ENCODE assay signal across 8 mouse cellular contexts in genomic region chr1:172205741-172206087, GRCm38 (mm10). TPM values are rescaled to one million over a fixed set of nuclear protein-coding genes. Genes with fewer than 3 reads are reported as not detected.
DNase-seq lines count a peak whose midpoint lies in the region; ATAC-seq lines count a peak whose summit lies in the region.

No protein-coding gene starts in this region.

- no peak for ATAC-seq in heart, embryonic 12.5 days (ENCODE audit: insufficient number of reproducible peaks, low FRiP score)
- ATAC-seq in embryonic facial prominence, embryonic 15.5 days (ENCODE audit: insufficient number of reproducible peaks, low FRiP score, low TSS enrichment, low read depth), result no peak
- ATAC-seq in limb, embryonic 15.5 days (ENCODE audit: insufficient number of reproducible peaks, low FRiP score, low TSS enrichment, low read depth), result no peak

- peaks cover 25% of the 10 kb centered on the region for H3K36me3 ChIP-seq in heart, embryonic 12.5 days
- 0 out of 2 replicates have a peak, but pooled peaks cover 6% of the 10 kb centered on the region for H3K36me3 ChIP-seq in embryonic facial prominence, embryonic 15.5 days
- H3K36me3 ChIP-seq in limb, embryonic 15.5 days, result peaks cover 14% of the 10 kb centered on the region
- H3K36me3 ChIP-seq in splenic B cell, adult 2 months (ENCODE audit: control insufficient read depth, insufficient read depth, low read length, poor library complexity, severe bottlenecking), result no peaks in the 10 kb centered on the region

- WGBS in heart, embryonic 12.5 days, result 15% methylated on average over 3 of the region's 3 CpGs
- WGBS in embryonic facial prominence, embryonic 15.5 days, result 11% methylated on average over 3 of the region's 3 CpGs
- 12% methylated on average over 3 of the region's 3 CpGs for WGBS in limb, embryonic 15.5 days

- H3K9me3 ChIP-seq in heart, embryonic 12.5 days (replicated peaks), result no peaks in the 10 kb centered on the region
- H3K9me3 ChIP-seq in embryonic facial prominence, embryonic 15.5 days (replicated peaks), result no peaks in the 10 kb centered on the region
- no peaks in the 10 kb centered on the region for H3K9me3 ChIP-seq in limb, embryonic 15.5 days

- H3K27ac ChIP-seq in heart, embryonic 12.5 days (ENCODE audit: poor library complexity, severe bottlenecking), result peak overlapping the region; percentile 89
- H3K27ac ChIP-seq in embryonic facial prominence, embryonic 15.5 days (replicated peaks), result peak overlapping the region; percentile 87; the same call in 1 of the 2 replicates
- H3K27ac ChIP-seq in limb, embryonic 15.5 days, result peak overlapping the region; percentile 91

- H3K4me3 ChIP-seq in heart, embryonic 12.5 days, result peak overlapping the region; percentile 84
- H3K4me3 ChIP-seq in embryonic facial prominence, embryonic 15.5 days (replicated peaks), result peak overlapping the region; percentile 64
- H3K4me3 ChIP-seq in limb, embryonic 15.5 days, result peak overlapping the region; percentile 71

- no peak for DNase-seq in heart, adult 8-10 months (ENCODE audit: low spot score)
- peak; percentile 25 to 31 for DNase-seq in CD8-positive naive resting alpha-beta T cell, adult 2 months (ENCODE audit: low read depth in 2 of 2, low spot score in 2 of 2)
- peak; percentile 41 for DNase-seq in splenic B cell, adult 2 months (ENCODE audit: low read depth, low spot score)
- DNase-seq in spleen, adult 12 weeks (ENCODE audit: low spot score), result no peak
- no peak for DNase-seq in adrenal gland, adult (ENCODE audit: inconsistent age in 2 of 2, low spot score in 1 of 2)

- no peaks in the 10 kb centered on the region for H3K27me3 ChIP-seq in heart, embryonic 12.5 days (replicated peaks)
- no peaks in the 10 kb centered on the region for H3K27me3 ChIP-seq in embryonic facial prominence, embryonic 15.5 days
- H3K27me3 ChIP-seq in limb, embryonic 15.5 days, result no peaks in the 10 kb centered on the region
- no peaks in the 10 kb centered on the region for H3K27me3 ChIP-seq in splenic B cell, adult 2 months (ENCODE audit: control insufficient read depth, insufficient read depth, low read length, poor library complexity, severe bottlenecking)

- peak overlapping the region; percentile 96 for H3K9ac ChIP-seq in heart, embryonic 12.5 days
- H3K9ac ChIP-seq in embryonic facial prominence, embryonic 15.5 days, result no peak overlapping the region
- H3K9ac ChIP-seq in limb, embryonic 15.5 days, result peak overlapping the region; percentile 76

- H3K4me1 ChIP-seq in heart, embryonic 12.5 days (replicated peaks), result peaks cover 65% of the 10 kb centered on the region
- peaks cover 65% of the 10 kb centered on the region for H3K4me1 ChIP-seq in embryonic facial prominence, embryonic 15.5 days
- peaks cover 62% of the 10 kb centered on the region for H3K4me1 ChIP-seq in limb, embryonic 15.5 days

- H3K4me2 ChIP-seq in heart, embryonic 12.5 days, result peak overlapping the region; percentile 73
- H3K4me2 ChIP-seq in embryonic facial prominence, embryonic 15.5 days (replicated peaks), result peak overlapping the region; percentile 52
- H3K4me2 ChIP-seq in limb, embryonic 15.5 days, result peak overlapping the region; percentile 67

RNA-seq across cellular contexts. Expression of gene Pea15a, which starts 0.9 kb away (rescaled TPM):
- polyA plus RNA-seq in heart, embryonic 12.5 days (2016; fragmentation: Nextera tagmentation; extraction: Ambion mirVana), result 156 and 164 TPM in 2 replicates
- total RNA-seq in heart, adult 8-10 months (2022), result 10 to 100 TPM; 41.7 to 74.1 (median 60.0) TPM
- polyA plus RNA-seq in embryonic facial prominence, embryonic 15.5 days (2015; fragmentation: Nextera tagmentation; extraction: Ambion mirVana), result 122 and 131 TPM in 2 replicates
- 136 and 153 TPM in 2 replicates for polyA plus RNA-seq in limb, embryonic 15.5 days (2015; fragmentation: Nextera tagmentation; extraction: Ambion mirVana)

RNA-seq across cellular contexts. Expression of gene Casq1, which starts 14.0 kb away (rescaled TPM):
- 182 and 185 TPM in 2 replicates for polyA plus RNA-seq in heart, embryonic 12.5 days (2016; fragmentation: Nextera tagmentation; extraction: Ambion mirVana)
- 1 to 10 TPM; 2.5 to 6.9 (median 3.7) TPM for total RNA-seq in heart, adult 8-10 months (2022)
- 18.9 and 24.6 TPM in 2 replicates for polyA plus RNA-seq in embryonic facial prominence, embryonic 15.5 days (2015; fragmentation: Nextera tagmentation; extraction: Ambion mirVana)
- 18.0 and 55.9 TPM in 2 replicates for polyA plus RNA-seq in limb, embryonic 15.5 days (2015; fragmentation: Nextera tagmentation; extraction: Ambion mirVana)

RNA-seq across cellular contexts. Expression of gene Atp1a4, which starts 52.5 kb away (rescaled TPM):
- polyA plus RNA-seq in heart, embryonic 12.5 days (2016; fragmentation: Nextera tagmentation; extraction: Ambion mirVana), result 0.17 and 0.19 TPM in 2 replicates
- not detected for total RNA-seq in heart, adult 8-10 months (2022)
- polyA plus RNA-seq in embryonic facial prominence, embryonic 15.5 days (2015; fragmentation: Nextera tagmentation; extraction: Ambion mirVana), result not detected in 2 replicates
- not detected in 2 replicates for polyA plus RNA-seq in limb, embryonic 15.5 days (2015; fragmentation: Nextera tagmentation; extraction: Ambion mirVana)

RNA-seq across cellular contexts. Expression of gene Igsf8, which starts 55.7 kb away (rescaled TPM):
- 24.0 and 26.1 TPM in 2 replicates for polyA plus RNA-seq in heart, embryonic 12.5 days (2016; fragmentation: Nextera tagmentation; extraction: Ambion mirVana)
- 10 to 100 TPM in 3 of 4 experiments, 1 to 10 TPM in 1; 9.8 to 12.2 (median 11.5) TPM for total RNA-seq in heart, adult 8-10 months (2022)
- polyA plus RNA-seq in embryonic facial prominence, embryonic 15.5 days (2015; fragmentation: Nextera tagmentation; extraction: Ambion mirVana), result 71.9 and 73.4 TPM in 2 replicates
- 51.4 and 62.7 TPM in 2 replicates for polyA plus RNA-seq in limb, embryonic 15.5 days (2015; fragmentation: Nextera tagmentation; extraction: Ambion mirVana)

RNA-seq across cellular contexts. Expression of gene Dcaf8, which starts 57.8 kb away (rescaled TPM):
- 123 and 125 TPM in 2 replicates for polyA plus RNA-seq in heart, embryonic 12.5 days (2016; fragmentation: Nextera tagmentation; extraction: Ambion mirVana)
- total RNA-seq in heart, adult 8-10 months (2022), result 100 to 1,000 TPM; 120 to 132 (median 125) TPM
- 135 and 140 TPM in 2 replicates for polyA plus RNA-seq in embryonic facial prominence, embryonic 15.5 days (2015; fragmentation: Nextera tagmentation; extraction: Ambion mirVana)
- 134 and 143 TPM in 2 replicates for polyA plus RNA-seq in limb, embryonic 15.5 days (2015; fragmentation: Nextera tagmentation; extraction: Ambion mirVana)

Comparison
In these comparisons a context has a peak if more than half of its experiments do, and no peak if none do; other contexts are left out.
1. DNase-seq: peak in CD8-positive naive resting alpha-beta T cell, adult 2 months (2 of 2) and splenic B cell, adult 2 months (single experiment); none in heart, adult 8-10 months (single experiment), spleen, adult 12 weeks (single experiment) and adrenal gland, adult (0 of 2).
2. Peak in every context shown above with its lines, with median percentiles within 50 percentile points of each other: H3K27ac ChIP-seq, H3K4me2 ChIP-seq and H3K4me3 ChIP-seq.